ENCODE assay signal across 8 mouse cellular contexts in genomic region chr3:104220295-104220965, GRCm38 (mm10). TPM values are rescaled to one million over a fixed set of nuclear protein-coding genes. Genes with fewer than 3 reads are reported as not detected.
DNase-seq lines count a peak whose midpoint lies in the region; ATAC-seq lines count a peak whose summit lies in the region.

Gene Magi3, minus strand, starts transcription at chr3:104220374.

- peak; percentile 98 for DNase-seq in adipocyte (ENCODE audit: low spot score)
- peak; percentile 96 for DNase-seq in embryo, embryonic 10 days (ENCODE audit: low spot score)
- peak; percentile 96 for DNase-seq in gastrocnemius, postnatal 10 days
- peak; percentile 98 for DNase-seq in induced T-regulatory cell, adult 2 months (ENCODE audit: low read depth)
- DNase-seq in left cerebral cortex, adult 9 months (ENCODE audit: low spot score in 2 of 2): peak; percentile 94 to 98
- peak; percentile 97 for DNase-seq in right cerebral cortex, postnatal 14 days
- peak; percentile 94 to 96 for DNase-seq in urinary bladder, postnatal 36 days (ENCODE audit: low spot score in 2 of 2)

- ATAC-seq in megakaryocyte progenitor cell, adult 5-6 weeks (replicated peaks; ENCODE audit: poor library complexity): peak; percentile 93

RNA-seq across cellular contexts. Expression of gene Magi3, which starts in this region (rescaled TPM):
- total RNA-seq in gastrocnemius, postnatal 10 days (2021): 10 to 100 TPM in 1 of 2 experiments, 1 to 10 TPM in 1; 9.1 to 12.3 TPM
- total RNA-seq in megakaryocyte progenitor cell, adult 5-6 weeks (2015): 4.4 and 4.7 TPM in 2 replicates
- total RNA-seq in megakaryocyte progenitor cell, adult 5-6 weeks (2017): 9.8 and 10.3 TPM in 2 replicates

Comparison
In these comparisons a context has a peak if more than half of its experiments do, and no peak if none do; other contexts are left out.
1. Peak in every context shown above with its lines: DNase-seq and ATAC-seq.